Mouse (Mus musculus): ENCODE data around the gene Gm20517.
"Not testable (repeated sequence)": the region's sequence is repeated elsewhere in the genome, so short reads cannot be mapped to it uniquely, and the experiment has no call there.

Gm20517 gene

DNA sequence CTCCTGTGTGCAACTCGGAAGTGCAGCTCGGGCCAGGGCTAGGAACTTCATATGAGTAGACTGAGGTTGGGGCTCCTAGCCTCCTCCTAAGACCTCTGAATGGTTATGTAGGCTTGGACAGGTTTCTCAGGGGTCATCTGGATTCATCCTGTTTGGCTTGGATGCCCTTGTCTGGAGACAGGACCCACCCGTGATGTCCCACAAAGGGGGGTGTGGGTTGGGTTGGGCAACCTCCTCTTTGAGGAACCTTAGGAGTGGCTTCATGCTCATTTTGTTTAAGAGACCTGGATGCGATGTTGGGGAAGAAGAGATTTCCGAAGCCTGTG, 14.6 kb upstream of the Gm20517 start:
- ATAC-seq (ENCODE audit: low TSS enrichment): no peak

GRCm38 (mm10) chr17:47597261-47597660, 14.1 kb upstream of the Gm20517 start:
- ATAC-seq (ENCODE audit: low TSS enrichment): no peak

DNA sequence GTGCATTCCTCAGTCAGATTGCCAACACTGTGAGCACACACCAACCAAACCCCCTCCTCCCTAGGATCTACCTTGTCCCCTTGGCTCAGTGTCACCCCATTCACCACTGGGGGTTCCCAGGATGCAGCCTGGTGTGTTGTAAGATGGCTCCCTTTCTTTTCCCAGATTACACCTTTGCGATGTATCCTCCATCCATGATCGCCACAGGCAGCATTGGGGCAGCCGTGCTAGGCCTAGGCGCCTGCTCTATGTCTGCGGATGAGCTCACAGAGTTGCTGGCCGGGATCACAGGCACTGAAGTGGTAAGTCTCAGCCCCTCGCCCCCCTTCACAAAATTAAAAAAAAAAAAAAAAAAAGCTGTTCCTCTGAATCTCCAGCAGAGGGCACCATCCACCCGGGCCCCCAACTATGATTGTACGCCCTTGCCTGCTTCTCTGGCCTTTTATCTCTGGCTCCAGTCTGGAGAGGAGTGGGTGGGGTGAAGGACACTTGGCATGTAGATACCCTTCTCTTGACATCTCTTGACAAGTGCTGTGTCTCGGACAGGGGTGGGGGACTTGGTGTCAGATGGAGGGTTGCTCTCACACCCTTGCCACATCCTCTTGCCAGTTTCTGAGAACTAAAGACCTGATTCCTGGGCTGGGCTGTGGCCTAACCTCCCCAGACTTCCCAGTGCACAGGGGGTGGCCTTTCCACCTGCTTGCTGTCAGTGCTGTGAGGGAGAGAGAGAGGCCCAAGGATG, 13.4 kb upstream of the Gm20517 start:
- no peak for ATAC-seq (ENCODE audit: low TSS enrichment)

DNA sequence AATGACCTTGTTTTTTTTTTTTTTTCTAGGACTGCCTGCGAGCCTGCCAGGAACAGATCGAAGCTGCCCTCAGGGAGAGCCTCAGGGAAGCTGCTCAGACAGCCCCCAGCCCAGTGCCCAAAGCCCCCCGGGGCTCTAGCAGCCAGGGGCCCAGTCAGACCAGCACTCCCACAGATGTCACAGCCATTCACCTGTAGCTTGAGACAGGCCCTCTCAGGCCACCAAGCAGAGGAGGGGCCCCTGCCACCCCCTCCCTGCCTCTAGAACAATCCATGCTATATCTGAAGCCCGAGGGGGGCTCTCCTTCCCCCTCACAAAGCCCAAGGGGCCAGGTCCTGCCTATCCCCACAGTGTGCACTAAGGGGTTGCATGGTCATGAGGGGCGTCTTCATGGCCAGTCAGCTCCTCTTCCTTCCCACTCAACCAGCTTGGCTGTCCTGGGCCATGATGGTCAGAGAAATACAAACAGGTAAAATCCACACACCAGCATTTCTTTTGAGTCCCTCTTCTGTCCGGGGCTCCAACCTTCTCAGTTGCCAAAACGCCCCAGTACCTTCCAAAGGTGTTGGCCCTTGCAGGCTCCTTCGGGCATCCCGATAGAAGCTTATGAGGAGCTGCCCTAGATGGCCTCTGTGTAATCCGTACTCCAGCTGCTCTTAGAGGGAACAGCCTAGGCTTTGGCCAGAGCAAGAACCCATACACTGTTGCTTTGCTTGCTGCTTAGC, 12.6 kb upstream of the Gm20517 start:
- not testable (repeated sequence) for ATAC-seq (ENCODE audit: low TSS enrichment)

DNA sequence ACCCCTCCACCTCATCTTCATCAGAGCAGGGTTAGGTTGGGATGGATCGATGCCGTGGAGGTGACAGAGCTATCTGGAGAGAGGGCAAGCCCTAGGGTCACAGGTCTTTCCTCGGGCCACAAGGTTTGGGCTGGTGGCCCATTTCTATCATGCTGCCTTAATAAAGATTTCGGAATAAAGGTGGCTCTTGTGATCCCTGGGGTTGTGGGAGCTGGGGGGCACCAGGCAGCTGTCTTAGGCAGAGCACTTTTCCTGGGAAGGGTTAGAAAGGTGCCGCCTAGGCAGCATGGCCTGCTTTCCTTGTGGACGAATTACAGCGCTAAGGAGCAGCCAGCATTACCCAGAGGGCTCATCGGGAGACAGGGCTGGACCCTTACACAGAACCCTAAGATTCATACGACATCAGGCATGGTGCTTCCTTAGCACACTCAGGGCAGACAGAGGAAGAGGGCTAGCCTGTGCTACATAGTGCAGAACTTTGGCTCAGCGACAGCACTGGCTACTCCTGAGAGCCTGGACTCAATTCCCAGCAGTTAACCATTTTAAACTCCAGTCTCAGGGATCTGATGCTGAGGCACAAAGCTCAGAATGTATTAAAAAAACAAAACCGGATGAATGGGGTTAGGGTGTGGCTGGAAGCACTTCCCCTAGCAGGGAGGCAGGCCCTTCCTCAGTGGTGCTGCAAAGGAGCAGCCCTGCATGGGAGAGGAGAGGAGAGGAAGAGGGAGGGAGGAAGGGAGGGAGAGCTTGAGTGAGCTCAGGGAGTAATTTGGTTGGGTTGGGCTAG, 11.7 kb upstream of the Gm20517 start:
- no peak for ATAC-seq (ENCODE audit: low TSS enrichment)

DNA sequence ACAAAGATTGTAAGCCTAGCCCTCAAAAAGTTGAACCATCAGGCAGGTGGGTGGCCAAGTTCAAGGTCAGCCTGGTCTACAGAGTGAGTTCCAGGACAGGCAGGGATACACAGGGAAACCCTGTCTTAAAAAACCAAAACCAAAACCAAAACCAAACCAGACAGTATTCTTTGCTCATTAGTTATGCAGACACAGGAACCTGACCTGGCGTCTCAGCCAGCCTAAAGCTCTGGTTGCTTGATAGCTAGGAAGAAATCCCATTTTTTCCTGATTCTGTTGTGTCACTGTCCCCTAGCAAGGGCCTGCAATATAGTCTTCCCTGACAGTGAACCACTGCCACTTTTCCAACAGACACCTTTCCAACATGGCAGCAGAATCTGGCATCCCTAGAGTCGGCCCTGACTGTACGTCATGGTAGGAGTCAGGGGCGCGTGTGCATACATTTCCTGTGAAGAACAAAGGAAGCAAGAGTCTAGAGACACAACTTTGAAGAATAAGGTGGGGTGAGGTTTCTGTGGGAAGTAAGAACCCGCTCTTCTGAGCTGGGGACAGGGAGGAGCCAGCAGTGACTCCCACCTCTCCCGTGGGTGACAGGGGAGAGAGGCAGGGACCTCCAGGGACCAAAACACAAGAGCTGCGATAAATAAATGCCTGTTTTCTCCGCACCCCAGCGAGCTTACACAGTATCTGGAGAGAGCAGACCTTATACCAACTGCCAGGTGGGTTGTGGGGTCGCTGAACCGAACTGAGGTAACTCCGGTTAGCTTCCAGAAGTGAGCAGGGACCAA, 10.6 kb upstream of the Gm20517 start:
- no peak for ATAC-seq (ENCODE audit: low TSS enrichment)

DNA sequence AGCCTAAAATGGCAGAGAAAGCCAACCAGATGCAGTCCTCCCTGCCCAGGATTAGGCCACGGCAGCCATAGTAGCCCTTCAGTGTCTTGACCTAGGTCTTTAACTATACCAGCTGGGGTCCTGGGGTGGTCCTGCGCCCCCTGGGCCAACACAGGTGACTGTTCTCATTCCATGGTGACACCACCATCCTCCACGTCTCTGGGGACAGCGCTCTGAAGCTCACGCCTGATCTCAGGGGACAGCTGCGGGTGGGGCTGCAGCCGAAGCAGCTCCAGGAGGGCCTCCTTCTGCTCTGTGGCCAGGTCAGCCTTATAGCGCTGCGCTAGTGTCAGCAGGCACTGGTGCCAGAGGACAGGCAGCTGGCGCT, 10.0 kb upstream of the Gm20517 start:
- no peak for ATAC-seq (ENCODE audit: low TSS enrichment)

- ATAC-seq (ENCODE audit: low TSS enrichment): no peak
These were observed 9.1 kb upstream of the Gm20517 start for GRCm38 (mm10) chr17:47602289-47602688.

DNA sequence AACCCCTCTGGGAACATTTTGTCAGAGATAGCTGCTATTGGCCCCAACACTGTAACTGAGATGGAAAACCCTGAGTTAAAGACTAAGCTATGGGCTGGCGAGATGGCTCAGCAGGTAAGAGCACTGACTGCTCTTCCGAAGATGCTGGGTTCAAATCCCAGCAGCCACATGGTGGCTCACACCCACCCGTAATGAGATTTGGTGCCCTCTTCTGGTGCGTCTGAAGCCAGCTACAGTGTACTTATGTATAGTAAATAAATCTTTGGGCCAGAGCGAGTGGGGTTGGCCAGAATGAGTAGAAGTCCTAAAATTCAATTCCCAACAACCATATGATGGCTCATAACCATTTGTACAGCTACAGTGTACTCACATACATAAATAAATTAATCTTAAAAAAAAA, 5.2 kb upstream of the Gm20517 start:
- no peak for ATAC-seq (ENCODE audit: low TSS enrichment)

- ATAC-seq (ENCODE audit: low TSS enrichment): no peak
These were observed 2.2 kb upstream of the Gm20517 start for GRCm38 (mm10) chr17:47609182-47609581.

- no peak for ATAC-seq (ENCODE audit: low TSS enrichment)
These were observed 233 bp downstream of the Gm20517 start for GRCm38 (mm10) chr17:47611661-47611982.

- ATAC-seq (ENCODE audit: low TSS enrichment): no peak
These were observed 2.6 kb downstream of the Gm20517 start for GRCm38 (mm10) chr17:47614018-47614417.

DNA sequence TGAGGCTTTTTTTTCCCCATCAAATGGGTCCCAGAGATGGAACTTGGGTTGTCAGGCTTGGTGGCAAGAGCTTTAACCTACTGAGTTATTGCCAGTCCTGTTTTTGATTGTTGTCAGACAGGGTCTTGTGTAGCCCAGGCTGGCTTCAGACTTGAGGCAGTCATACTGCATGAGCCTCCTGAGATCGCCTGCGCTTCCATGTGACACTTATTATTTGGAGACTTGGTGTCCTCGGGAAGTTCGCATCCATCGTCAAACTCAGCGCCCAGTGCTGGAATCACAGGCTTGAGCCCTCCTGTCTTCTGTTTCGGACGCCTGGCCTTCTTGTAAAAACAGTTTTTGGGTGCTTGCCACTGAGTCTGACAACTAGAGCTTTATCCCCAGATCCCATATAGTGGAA, 4.7 kb downstream of the Gm20517 start:
- no peak for ATAC-seq (ENCODE audit: low TSS enrichment)

GRCm38 (mm10) chr17:47616652-47617051, 5.3 kb downstream of the Gm20517 start:
- no peak for ATAC-seq (ENCODE audit: low TSS enrichment)

DNA sequence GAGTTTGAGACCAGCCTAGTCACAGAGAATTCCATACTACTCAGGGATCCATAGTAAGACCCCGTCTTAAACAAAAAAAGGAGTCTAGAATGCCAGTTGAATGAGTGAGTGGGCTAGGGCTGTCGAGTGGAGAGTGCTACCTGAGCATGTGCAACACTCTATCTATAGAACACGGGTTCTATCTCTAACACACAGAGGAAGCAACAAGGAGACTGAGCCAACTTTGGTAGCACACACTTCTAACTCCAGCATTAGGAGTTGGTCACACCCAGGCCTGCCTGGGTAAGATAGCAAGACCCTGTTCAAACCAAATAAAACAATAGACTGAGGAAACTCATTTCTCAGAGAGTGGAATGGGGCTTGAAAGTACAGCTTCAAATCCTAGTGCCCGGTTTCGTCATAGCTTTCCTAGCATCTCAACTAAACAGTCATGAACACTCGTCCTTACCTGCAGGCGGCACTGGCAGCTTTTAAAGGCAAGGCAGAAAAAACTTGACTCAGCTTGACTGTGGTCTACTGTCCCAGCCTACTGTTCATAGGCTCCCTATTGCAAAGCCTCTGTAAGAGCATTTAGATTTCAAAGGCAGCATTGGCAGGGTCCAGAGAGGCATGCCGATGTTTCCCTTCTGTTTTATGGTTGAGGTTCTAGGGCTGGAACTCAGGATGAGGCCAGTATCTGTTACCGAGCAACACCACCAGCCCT, 6.4 kb downstream of the Gm20517 start:
- ATAC-seq (ENCODE audit: low TSS enrichment): no peak

DNA sequence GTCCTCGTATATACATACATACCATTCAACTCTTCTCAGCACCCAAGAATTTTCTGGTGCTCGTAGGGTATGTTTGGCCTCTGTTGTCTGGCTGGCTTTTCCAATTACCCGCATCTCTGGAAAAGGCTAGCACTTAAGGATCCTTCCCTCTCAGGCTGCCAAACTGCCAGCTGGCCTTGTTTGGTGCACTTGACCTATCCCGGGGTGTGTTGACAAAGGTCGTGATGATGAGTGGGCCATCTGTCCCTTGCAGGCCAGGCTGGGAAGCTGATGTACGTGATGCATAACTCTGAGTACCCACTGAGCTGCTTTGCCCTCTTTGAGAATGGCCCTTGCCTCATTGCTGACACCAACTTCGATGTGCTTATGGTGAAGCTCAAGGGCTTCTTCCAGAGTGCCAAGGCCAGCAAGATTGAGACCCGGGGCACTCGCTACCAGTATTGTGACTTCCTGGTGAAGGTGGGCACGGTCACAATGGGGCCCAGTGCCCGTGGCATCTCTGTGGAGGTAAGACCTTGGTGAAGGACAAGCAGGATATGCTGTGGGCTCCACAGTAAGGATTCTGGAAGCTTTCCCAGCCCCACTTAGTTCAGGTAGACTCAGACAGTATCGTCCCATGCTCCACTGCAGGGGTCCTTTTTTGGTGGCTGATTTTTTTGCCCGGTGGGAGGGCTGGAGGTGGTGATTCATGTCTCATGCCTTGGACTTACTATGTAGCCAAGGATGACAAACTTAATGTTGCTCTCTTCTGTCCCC, 7.3 kb downstream of the Gm20517 start:
- no peak for ATAC-seq (ENCODE audit: low TSS enrichment)

- no peak for ATAC-seq (ENCODE audit: low TSS enrichment)
These were observed 11.6 kb downstream of the Gm20517 start for GRCm38 (mm10) chr17:47622912-47623554.

- not testable (repeated sequence) for ATAC-seq (ENCODE audit: low TSS enrichment)
These were observed 13.2 kb downstream of the Gm20517 start for GRCm38 (mm10) chr17:47624572-47624971.

- ATAC-seq (ENCODE audit: low TSS enrichment): no peak
These were observed 13.7 kb downstream of the Gm20517 start for GRCm38 (mm10) chr17:47625088-47625487.

DNA sequence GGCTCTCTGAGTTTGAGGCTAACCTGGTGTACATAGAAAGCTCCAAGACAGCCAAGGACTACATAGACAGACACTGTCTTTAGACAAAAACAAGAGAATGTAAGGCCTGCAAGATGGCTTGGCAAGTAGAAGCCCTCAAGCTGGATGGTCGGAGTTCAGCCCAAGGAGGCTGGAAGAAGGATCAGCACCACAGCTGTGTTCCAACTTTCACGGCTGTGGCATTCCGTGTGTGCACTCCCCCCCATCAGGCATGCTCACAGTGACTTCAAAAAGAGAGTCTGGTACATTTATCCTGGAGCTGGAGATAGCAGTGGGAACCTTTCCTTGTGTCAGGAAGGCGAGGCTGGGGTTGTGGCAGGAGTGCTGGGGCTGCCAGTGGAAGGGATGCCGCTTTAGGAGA, 14.6 kb downstream of the Gm20517 start:
- ATAC-seq (ENCODE audit: low TSS enrichment): no peak
